Mouse (Mus musculus) hindbrain, embryonic 14.5 days (tissue): ENCODE results near the gene Olfr655. TPM values are rescaled to one million over a fixed set of nuclear protein-coding genes. Genes with fewer than 3 reads are reported as not detected.

Experiments used
- ATAC-seq: fragments of 200-750 bp; cut with Nextera tagmentation; 2 replicates; pipeline ENCODE4 v1.8.0; 2017; ENCODE audit warnings: moderate number of reproducible peaks, mild to moderate bottlenecking, moderate TSS enrichment, moderate library complexity; ENCODE audit not compliant: low FRiP score
- DNase-seq: peaks from one replicate; pipeline ENCODE4 v3.0.0-alpha.2; 2015; ENCODE audit warnings: low spot score
- H3K27ac ChIP-seq: fragments of 300-500 bp; sonication (generic); 2 replicates; pipeline ENCODE4 v1.5.1; 2014; ENCODE audit warnings: mild to moderate bottlenecking, moderate library complexity
- H3K27me3 ChIP-seq: fragments of 300-500 bp; sonication (generic); 2 replicates; pipeline ENCODE4 v1.6.1; 2014; ENCODE audit warnings: mild to moderate bottlenecking, low read length, mixed read lengths; ENCODE audit not compliant: control insufficient read depth, insufficient read depth
- H3K36me3 ChIP-seq: fragments of 300-500 bp; sonication (generic); replicated peaks from 2 replicates; pipeline ENCODE4 v1.6.1; 2014; ENCODE audit not compliant: control insufficient read depth, insufficient read depth
- H3K4me1 ChIP-seq: fragments of 300-500 bp; sonication (generic); replicated peaks from 2 replicates; pipeline ENCODE4 v1.6.1; 2014; ENCODE audit warnings: antibody characterized with exemption, low read length, mixed read lengths; ENCODE audit not compliant: control insufficient read depth, insufficient read depth
- H3K4me2 ChIP-seq: fragments of 300-500 bp; sonication (generic); replicated peaks from 2 replicates; pipeline ENCODE4 v1.6.1; 2014; ENCODE audit warnings: mild to moderate bottlenecking, moderate library complexity
- H3K4me3 ChIP-seq: fragments of 300-500 bp; sonication (generic); replicated peaks from 2 replicates; pipeline ENCODE4 v1.5.1; 2014; ENCODE audit warnings: mild to moderate bottlenecking, low read length
- H3K9ac ChIP-seq: fragments of 300-500 bp; sonication (generic); 2 replicates; pipeline ENCODE4 v1.6.1; 2014
- H3K9me3 ChIP-seq: fragments of 300-500 bp; sonication (generic); 2 replicates; pipeline ENCODE4 v1.6.1; 2016; ENCODE audit warnings: low read length; ENCODE audit not compliant: control insufficient read depth
- WGBS: fragments of 180-500 bp; shearing (Covaris S2); extraction: QIAGEN DNeasy Blood & Tissue Kit; methylation state at CpG from one replicate; pipeline ENCODE4 v1.1.7; 2014; 5-methylcytosine and 5-hydroxymethylcytosine counted together
- polyA plus RNA-seq: library from polyadenylated mRNA; unstranded; fragments of >200 nt; fragmentation: Nextera tagmentation; extraction: Ambion mirVana; gene quantifications from 2 replicates; pipeline ENCODE4 v1.2.1, GENCODE M21; 2014

The Olfr655 gene
- polyA plus RNA-seq, 1 experiment from 2014 or later, result 0.09 TPM

- H3K4me3 ChIP-seq, result no peak overlapping the region
- no peaks in the 10 kb centered on the region for H3K27me3 ChIP-seq
- H3K4me1 ChIP-seq, result no peaks in the 10 kb centered on the region
- H3K9ac ChIP-seq, result no peak overlapping the region
- no peaks in the 10 kb centered on the region for H3K9me3 ChIP-seq
- WGBS, result 95% methylated on average over 4 of the region's 4 CpGs
- H3K4me2 ChIP-seq, result no peak overlapping the region
- ATAC-seq (no peak), DNase-seq (no peak)
- no peaks in the 10 kb centered on the region for H3K36me3 ChIP-seq
- H3K27ac ChIP-seq, result no peak overlapping the region
Measured at GRCm38 (mm10) chr7:104580846-104581245, 20.7 kb downstream of the Olfr655 start.

GRCm38 (mm10) chr7:104577014-104577413 lies 24.6 kb downstream of the Olfr655 start, which contains the start of gene Olfr653:
Gene Olfr653, plus strand, starts transcription at chr7:104577314.
- no peaks in the 10 kb centered on the region for H3K27me3 ChIP-seq
- no peak for DNase-seq
- no peak within 1 kb of the TSS for H3K9ac ChIP-seq
- H3K9me3 ChIP-seq, result no peaks in the 10 kb centered on the region
- 77% methylated on average over 2 of the region's 2 CpGs for WGBS
- H3K4me1 ChIP-seq, result no peaks in the 10 kb centered on the region
- H3K4me2 ChIP-seq, result no peak within 1 kb of the TSS
- H3K4me3 ChIP-seq, result no peak within 1 kb of the TSS
- no peak within 1 kb of the TSS for H3K27ac ChIP-seq
- ATAC-seq, result no peak
- H3K36me3 ChIP-seq, result no peaks in the 10 kb centered on the region

- ATAC-seq (no peak), DNase-seq (no peak)
- no peaks in the 10 kb centered on the region for H3K36me3 ChIP-seq
- H3K4me2 ChIP-seq, result no peak within 1 kb of the TSS
- no peaks in the 10 kb centered on the region for H3K9me3 ChIP-seq
- H3K4me3 ChIP-seq, result no peak within 1 kb of the TSS
- no peaks in the 10 kb centered on the region for H3K27me3 ChIP-seq
- no peaks in the 10 kb centered on the region for H3K4me1 ChIP-seq
- H3K9ac ChIP-seq, result no peak within 1 kb of the TSS
- no peak within 1 kb of the TSS for H3K27ac ChIP-seq
Measured at GRCm38 (mm10) chr7:104560601-104561000, 41.0 kb downstream of the Olfr655 start, which contains the start of gene Olfr652. Gene Olfr652, plus strand, starts transcription at chr7:104560901.

- Histone ChIP-seq H3K4me1 (no peaks in the 10 kb centered on the region), H3K27ac (no peak overlapping the region), H3K27me3 (no peaks in the 10 kb centered on the region), H3K9me3 (no peaks in the 10 kb centered on the region), H3K4me2 (no peak overlapping the region), H3K9ac (no peak overlapping the region), H3K4me3 (no peak overlapping the region), H3K36me3 (no peaks in the 10 kb centered on the region)
- no peak for DNase-seq
- ATAC-seq, result no peak
- 72% methylated on average over 1 of the region's 1 CpGs for WGBS
Measured at GRCm38 (mm10) chr7:104552700-104553099, 48.9 kb downstream of the Olfr655 start.

- H3K4me2 ChIP-seq, result no peak within 1 kb of the TSS
- no peak for ATAC-seq
- H3K9me3 ChIP-seq, result no peaks in the 10 kb centered on the region
- no peaks in the 10 kb centered on the region for H3K27me3 ChIP-seq
- H3K9ac ChIP-seq, result no peak within 1 kb of the TSS
- no peaks in the 10 kb centered on the region for H3K36me3 ChIP-seq
- WGBS, result 87% methylated on average over 5 of the region's 5 CpGs
- DNase-seq, result no peak
- H3K27ac ChIP-seq, result no peak within 1 kb of the TSS
- H3K4me3 ChIP-seq, result no peak within 1 kb of the TSS
- no peaks in the 10 kb centered on the region for H3K4me1 ChIP-seq
Measured at GRCm38 (mm10) chr7:104549833-104550232, 51.7 kb downstream of the Olfr655 start, which contains the start of gene Olfr651. Gene Olfr651, plus strand, starts transcription at chr7:104550133.

Other genes with a start within 250 kb of the Olfr655 start
- gene Trim12c, start 248.4 kb downstream of the Olfr655 start, polyA plus RNA-seq, result 0.94 and 1.4 TPM in 2 replicates
- gene Trim30b, start 231.9 kb downstream of the Olfr655 start, polyA plus RNA-seq, result not detected in 2 replicates
- gene Trim30c, start 200.9 kb downstream of the Olfr655 start, polyA plus RNA-seq, result 0.11 TPM in 1 of 2 replicates, not detected in the other
- gene Trim30a, start 136.6 kb downstream of the Olfr655 start, polyA plus RNA-seq, result 0.43 and 0.83 TPM in 2 replicates
- 0.19 and 0.70 TPM in 2 replicates for gene Trim30d, start 93.9 kb downstream of the Olfr655 start, polyA plus RNA-seq
- not detected in 2 replicates for gene Olfr651, start 51.6 kb downstream of the Olfr655 start, polyA plus RNA-seq
- 0.04 and 0.07 TPM in 2 replicates for gene Olfr652, start 40.9 kb downstream of the Olfr655 start, polyA plus RNA-seq
- 0.05 TPM in 1 of 2 replicates, not detected in the other for gene Olfr653, start 24.5 kb downstream of the Olfr655 start, polyA plus RNA-seq
- gene Olfr654, start 14.8 kb downstream of the Olfr655 start, polyA plus RNA-seq, result not detected in 2 replicates
- 0.04 TPM in 1 of 2 replicates, not detected in the other for gene Olfr656, start 12.2 kb upstream of the Olfr655 start, polyA plus RNA-seq
- gene Olfr657, start 23.0 kb upstream of the Olfr655 start, polyA plus RNA-seq, result not detected in 2 replicates
- gene Olfr658, start 45.5 kb upstream of the Olfr655 start, polyA plus RNA-seq, result 0.12 and 0.27 TPM in 2 replicates
- gene Olfr659, start 65.0 kb upstream of the Olfr655 start, polyA plus RNA-seq, result not detected in 2 replicates
- gene Olfr661, start 84.7 kb upstream of the Olfr655 start, polyA plus RNA-seq, result not detected in 2 replicates
- not detected in 2 replicates for gene Usp17le, start 175.7 kb upstream of the Olfr655 start, polyA plus RNA-seq
- not detected in 2 replicates for gene Usp17lb, start 240.8 kb upstream of the Olfr655 start, polyA plus RNA-seq